Mouse (Mus musculus) cerebral cortex, adult 2 months (tissue): ENCODE data around the gene Zfp37.

Experiments
- WGBS: fragments of 180-500 bp; shearing (Covaris S2); methylation state at CpG from one replicate; pipeline ENCODE4 v1.1.7; 2018; 5-methylcytosine and 5-hydroxymethylcytosine counted together

Zfp37 gene

DNA sequence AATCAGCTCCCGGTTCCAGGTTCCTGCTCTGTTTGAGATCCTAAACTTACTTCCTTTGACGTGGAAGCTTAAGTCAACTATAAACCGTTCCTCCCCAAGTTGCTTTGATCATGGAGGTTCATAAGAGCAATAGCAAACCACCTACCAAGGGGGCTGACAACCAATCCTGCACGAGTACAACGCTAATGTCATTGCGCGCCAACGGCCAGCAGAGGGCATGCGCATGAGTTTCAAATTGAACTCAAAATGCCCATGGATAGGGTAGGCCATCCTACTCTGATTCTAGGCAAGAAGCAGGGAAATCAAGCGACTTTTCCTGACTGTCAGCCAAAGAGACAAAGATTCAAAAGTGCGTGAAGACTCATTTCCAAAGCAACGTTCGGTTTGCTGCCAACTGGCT lies at the start of gene Zfp37:
Gene Zfp37, minus strand, starts transcription at position 279 of the 400 bp plus-strand sequence.
- 66% methylated on average over 13 of the region's 13 CpGs for WGBS

DNA sequence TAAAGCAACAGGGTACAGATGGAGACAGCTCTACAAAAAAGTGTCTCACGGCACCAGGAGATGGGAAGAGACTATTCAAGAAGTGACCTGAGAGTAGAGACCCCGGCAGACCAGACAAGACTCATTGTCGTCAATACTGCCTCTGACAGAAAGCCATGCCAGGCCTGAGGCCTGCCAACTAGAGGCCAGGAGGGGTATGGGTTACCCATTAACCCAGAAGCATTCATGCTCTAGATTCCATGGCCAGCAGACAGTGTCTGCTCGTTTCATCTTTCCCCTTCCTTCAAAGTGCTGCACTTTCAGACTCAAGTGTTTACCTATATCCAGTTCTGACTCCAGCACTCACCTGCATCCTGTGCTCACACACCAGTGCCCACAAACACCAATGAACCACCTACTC lies 47.2 kb upstream of the Zfp37 start:
- WGBS, result 84% methylated on average over 4 of the region's 4 CpGs

DNA sequence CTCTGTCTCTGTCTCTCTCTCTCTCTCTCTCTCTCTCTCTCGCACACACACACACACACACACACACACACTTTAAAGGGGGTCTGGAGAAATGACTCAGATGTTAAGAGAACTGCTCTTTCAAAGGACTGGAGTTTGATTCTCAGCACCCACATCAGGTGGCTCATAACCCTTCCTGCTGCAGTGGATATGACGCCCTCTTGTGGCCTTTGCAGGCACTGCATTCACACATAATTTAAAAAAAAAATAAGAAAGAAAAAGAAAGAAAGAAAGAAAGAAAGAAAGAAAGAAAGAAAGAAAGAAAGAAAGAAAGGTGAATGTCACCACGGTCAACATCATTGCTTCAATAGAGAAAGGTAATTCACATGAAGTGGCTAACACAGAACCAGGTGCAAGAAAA lies 46.4 kb upstream of the Zfp37 start:
- 71% methylated on average over 3 of the region's 3 CpGs for WGBS

DNA sequence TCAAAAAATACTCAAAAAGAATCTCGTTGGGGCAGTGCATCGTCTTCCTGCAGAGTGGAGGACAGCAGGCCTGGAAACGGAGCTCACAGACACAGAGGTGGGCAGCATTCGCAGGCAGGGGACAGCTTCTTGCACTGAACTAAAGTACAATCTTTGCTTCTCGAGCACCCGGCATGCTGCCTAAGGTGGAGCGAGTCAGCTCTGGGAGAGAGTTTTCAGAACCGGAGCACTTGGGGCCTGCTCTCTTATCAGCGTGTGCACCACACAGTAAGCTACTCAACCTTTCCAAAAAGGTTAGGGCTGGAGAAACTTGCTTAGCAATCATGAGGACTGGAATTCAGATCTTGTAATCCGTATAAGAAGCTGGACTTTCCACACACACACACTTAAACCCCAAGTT lies 45.8 kb upstream of the Zfp37 start:
- WGBS, result 92% methylated on average over 10 of the region's 10 CpGs

DNA sequence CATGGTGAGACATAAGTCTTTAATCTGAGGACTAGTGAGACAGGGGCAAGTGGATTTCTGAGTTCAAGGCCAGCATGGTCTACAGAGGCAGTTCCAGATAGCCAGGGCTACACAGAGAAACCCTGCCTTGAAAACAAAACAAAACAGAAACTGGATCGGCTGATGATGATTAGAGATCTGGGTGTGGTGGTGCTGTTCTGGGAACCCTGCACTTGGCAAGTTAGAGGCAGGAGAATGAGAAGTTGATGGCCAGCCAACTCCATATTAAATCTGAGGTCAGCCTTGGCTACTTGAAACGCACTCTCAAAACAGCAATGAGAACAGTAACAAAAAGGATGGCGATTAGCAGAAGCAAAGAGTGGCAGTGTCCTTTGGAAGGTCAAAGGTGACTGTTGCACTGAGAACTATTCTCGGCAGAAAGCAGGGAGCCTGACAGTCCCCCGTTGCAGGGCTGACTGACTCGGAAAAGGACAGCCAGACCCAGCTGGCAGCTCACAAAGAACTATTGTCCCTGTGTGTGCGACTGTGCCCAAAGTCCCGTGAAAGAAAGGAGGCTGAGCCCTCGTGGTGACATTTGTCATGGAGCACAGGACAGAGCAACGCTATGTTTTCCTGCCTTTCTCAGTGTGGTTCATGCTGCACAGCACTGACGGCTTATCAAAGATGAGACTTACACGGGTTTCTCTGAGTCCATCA lies 44.1 kb upstream of the Zfp37 start:
- WGBS, result 39% methylated on average over 12 of the region's 12 CpGs

DNA sequence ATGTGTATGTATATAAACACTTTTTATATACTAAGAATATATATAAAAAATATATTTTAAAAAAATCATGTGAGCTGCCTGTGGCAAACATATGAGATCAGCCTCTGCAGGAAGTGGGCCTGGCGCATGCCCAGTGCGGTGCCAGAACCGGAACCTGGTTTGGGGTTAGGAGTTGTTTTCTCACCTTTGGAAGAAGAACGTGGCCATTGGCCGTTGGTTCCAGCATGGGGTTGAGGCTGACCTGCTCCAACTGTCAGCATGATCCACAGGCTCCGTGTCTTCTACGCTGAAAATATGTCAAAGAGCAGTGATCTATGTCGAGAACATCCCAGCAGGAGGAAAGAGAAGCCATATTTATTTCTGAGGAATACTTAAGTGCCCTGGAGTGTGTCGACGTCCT lies 43.1 kb upstream of the Zfp37 start:
- WGBS, result 97% methylated on average over 10 of the region's 10 CpGs

DNA sequence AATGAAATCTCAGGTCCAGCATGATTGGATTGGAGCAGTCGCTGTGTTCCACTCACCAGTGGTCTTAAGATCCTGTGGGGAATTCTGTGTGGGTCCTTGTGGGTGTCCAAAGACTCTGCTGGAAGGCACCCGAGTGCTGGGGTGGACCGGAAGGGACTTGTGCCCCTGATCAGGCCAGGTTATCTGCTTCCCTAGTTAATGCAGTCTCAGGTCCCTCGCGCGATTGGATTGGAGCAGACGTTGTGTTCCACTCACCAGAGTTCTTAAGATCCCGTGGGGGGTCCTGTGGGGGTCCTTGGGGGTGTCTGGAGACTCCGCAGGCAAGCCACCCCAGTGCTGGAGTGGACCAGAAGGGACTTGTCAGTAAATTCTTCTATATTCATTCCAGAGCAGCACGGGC lies 41.8 kb upstream of the Zfp37 start:
- 95% methylated on average over 10 of the region's 10 CpGs for WGBS

DNA sequence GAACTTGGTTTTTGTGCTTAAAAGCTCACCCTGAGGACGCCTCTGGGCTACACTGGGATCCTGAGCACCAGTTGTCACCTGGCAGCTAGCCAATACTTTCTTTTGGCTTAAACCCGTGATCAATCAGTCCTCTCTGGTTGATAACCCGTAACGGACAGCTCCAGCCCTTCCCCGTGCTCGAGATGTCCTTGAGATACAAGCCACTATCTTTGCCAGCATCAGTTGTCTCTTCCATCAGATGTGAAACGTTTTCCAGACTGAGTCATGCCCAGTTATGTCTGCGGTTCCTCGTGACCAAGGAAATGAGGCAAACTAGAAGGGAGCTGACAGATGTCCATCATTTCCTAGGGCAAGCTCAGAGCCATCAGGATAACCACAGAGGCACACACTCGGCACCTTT lies 36.3 kb upstream of the Zfp37 start:
- 76% methylated on average over 10 of the region's 10 CpGs for WGBS

DNA sequence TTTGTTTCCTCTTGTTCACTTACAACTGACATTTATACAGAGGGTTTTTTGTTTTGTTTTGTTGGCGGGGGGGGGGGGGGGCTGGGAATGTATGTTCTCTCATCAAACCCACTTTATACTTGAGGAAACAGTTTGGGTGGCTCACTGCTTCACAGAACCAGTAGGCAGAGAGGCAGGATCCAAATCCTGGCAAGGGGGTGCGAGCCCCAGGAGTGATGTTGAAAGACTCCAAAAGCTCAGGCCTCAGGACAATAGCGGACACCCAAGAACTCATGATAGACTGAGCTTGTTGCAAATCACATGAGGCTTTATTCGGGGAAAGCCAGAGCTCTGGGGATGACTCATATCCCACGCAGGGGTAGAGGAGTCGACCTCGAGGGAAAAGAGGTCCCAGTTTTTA lies 35.2 kb upstream of the Zfp37 start:
- 69% methylated on average over 7 of the region's 7 CpGs for WGBS

DNA sequence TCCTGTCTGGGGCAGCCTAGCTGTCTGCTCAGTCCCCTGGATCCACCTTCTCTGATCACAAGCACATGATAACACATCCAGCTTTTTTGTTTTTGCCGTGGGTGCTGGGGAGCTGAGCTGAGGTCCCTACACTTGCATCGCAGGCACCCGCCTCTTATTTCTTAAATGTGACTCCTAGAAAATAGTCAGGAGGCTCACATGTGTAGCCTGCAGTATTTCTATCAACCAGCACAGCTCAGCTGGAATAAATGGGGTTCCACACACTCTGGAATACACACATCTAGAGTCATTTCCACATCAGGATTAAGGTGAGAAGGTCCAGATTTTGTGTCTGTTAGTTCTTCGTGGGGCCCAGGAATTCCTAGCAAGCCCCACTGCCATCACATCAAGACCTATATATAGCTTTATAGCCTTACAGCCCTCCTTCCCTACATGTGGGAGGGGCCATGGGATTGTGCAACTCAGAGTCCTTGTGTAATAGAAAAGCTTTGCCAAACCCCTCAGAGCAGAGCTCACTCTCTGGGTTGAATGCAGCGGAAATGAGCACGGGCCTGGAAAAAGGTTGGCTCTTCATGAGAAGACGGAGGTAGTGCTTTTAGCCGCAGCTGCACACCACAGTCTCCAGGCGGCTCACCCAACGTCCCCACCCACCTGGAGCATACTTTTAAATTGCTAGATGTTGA lies 34.4 kb upstream of the Zfp37 start:
- 63% methylated on average over 10 of the region's 10 CpGs for WGBS

DNA sequence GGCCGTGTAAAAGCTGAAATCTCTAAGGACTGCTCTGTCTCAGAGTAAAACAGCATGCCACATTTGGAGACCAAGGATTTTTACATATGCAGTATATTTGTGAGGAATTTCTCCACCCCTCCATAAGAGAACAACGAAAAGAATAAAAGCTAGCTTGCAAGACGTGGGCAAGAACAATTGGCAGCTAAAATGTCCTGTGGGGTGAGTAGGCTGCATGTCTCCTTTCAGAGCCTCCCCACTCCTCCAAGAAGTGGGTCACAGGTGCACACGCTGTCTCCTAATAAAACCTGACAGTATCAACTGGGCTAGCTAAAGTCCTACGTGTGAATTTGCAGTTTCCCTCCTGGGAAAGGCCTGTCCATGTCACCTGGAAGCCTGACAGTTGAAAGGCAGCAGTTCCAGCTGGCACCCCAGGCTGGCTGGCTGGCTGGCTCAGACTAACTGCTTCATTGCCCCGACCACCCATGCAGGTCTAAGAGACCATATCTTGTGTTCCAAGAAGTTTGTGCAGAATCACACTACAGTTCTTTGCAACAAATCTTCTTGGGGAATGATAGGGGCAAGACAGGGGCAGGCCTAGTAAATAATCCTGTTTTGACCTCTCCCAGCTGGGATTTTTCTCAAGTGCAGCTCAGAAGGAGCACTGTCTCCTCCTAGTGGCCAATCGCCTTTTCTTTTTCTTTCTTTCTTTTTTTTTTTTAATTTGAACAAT lies 32.4 kb upstream of the Zfp37 start:
- WGBS, result 26% methylated on average over 7 of the region's 7 CpGs

DNA sequence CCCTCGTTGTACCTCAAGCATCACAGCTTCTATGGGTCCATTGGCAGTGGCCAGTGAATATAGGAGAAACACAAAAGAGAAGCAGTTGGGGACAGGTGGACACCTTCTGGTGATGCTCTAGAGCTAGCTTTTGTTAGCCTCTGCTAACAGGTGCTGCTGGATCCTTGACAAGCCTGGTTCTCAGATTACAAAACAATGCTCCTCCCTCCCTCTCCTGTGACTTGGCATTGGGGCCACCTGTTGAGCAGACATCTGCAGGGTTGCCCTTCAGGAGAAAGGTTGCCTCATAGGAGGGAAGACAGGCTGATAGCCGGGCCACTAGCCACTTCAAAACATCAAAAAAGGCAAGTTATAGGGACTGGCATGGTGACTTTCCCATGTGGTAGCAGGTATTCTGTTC lies 31.4 kb upstream of the Zfp37 start, which contains the start of gene Slc31a2:
Gene Slc31a2, plus strand, starts transcription at position 287 of the 400 bp plus-strand sequence.
- 66% methylated on average over 2 of the region's 2 CpGs for WGBS

DNA sequence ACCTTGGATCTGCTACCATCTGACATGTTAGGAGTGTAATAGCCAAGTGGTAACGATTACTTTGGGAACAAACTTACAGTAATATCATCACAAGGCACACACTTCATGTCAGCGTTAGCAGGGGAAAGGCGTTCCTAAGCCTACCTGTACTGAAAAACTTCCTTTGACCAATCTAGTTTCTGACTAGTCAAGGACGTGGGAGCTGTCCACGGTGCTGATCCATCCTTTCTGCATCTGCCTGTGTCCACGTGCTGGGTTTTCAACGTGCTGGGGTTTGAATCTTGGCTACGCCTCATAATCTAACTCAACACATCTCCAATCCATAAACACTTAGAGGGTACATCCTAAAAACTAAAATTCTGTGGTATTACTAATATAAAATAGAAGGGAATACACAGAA lies 26.1 kb upstream of the Zfp37 start:
- WGBS, result 40% methylated on average over 8 of the region's 8 CpGs

DNA sequence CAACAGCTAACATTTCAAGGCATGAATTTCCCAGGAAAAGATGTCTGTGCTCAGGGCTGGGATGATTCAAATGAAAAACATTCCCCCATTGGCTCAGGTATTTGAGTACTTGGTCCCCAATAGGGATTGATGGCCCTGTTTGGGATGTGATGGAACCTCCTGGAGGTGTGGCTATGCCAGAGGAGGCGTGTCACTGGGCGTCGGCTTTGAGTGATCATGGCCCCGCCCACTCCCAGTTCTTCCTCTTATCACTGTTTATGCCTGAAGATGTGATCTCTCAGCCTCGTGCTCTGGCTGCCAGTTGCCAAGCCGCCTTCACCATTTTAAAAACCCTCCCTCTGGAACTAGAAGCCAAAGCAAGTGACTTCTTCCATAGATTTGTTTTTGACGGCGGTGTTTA lies 23.7 kb upstream of the Zfp37 start:
- WGBS, result 75% methylated on average over 8 of the region's 8 CpGs

DNA sequence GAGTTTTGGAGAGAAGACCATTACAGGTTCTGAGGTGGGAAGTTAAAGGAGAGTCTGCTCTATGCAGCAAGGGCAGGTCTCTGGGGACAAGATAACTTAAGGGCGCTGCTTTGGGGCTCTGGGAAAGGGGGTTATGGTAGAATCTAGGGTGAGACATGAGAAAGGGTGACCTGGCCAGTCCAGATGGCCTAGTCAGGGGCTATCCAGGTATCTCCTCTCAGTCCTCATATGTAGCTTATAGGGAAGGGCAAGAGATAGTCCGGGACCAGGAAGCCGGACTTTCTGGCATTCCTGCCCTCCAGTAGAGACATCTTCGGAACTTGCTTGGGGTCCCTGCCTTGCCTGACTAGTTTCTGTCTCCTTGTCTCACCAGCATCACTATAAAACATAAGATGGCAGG lies 20.9 kb upstream of the Zfp37 start:
- WGBS, result 94% methylated on average over 4 of the region's 4 CpGs

DNA sequence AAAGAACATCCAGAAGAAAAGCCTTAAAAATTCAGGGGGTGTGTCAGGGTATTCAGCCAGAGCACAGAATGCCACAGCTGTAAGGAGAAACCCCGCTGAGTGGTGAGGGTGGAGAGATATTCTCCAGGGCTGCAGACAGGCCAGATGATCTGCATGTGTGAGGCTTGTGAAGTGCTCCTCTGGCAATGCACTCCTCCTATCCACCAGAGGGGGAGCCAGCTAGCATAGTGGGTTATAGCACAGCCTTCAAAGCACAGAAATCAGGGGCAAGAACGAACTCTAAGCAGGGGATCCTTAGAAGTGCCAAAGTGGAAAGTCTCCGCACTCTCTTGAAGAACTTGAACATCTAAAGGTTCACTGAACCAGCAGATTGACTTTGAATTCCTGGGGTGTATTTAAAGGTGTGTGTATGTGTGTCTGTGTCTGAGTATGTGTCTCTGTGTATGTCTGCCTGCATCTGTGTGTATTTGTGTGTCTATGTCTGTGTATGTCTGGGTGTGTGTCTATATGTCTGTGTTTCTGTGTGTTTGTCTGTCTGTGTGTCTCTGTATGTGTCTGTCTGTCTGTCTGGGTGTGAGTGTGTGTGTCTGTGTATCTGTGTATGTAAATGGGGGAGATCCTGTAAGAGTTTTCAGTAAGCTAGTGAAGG lies 20.2 kb upstream of the Zfp37 start:
- 48% methylated on average over 3 of the region's 3 CpGs for WGBS

DNA sequence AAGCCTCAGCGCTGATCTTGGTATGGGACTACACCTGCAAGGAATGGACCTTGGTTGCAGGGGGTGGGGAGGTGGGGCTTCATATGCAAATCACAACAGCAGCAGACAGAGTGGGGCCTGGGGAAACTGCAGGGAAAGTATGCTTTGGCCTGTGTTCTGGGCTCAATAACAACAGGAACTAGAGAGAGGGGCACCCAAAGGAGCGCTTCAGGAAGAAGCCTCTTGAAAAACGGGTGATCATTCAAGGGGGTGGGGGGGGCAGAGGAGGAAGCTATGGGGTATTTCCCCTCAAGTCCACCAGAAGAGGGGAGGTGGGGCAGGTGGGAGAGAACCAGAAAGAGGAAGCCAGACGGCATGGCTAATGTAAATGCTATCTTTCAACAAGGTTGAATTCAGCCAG lies 17.5 kb upstream of the Zfp37 start:
- 72% methylated on average over 4 of the region's 4 CpGs for WGBS

DNA sequence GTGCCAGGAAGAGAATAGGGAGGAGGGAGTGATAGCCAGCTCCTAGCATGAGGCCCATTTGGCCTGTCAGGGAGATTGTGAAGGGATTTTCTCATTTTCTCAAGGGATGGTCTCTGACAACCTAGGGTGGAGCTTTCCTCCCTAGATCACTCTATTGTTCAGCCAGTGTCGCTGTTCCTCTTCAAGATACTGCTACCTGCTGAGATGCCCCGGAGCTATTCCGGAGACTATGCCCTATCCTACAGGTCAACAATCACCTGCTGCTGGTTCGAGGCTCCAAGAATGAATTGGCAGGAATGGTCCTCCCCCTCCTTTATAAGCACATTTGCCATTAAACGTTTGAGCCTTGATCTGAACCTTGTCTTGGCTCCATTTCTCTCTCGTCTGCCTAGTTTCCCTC lies 9.7 kb upstream of the Zfp37 start:
- WGBS, result 63% methylated on average over 6 of the region's 6 CpGs

DNA sequence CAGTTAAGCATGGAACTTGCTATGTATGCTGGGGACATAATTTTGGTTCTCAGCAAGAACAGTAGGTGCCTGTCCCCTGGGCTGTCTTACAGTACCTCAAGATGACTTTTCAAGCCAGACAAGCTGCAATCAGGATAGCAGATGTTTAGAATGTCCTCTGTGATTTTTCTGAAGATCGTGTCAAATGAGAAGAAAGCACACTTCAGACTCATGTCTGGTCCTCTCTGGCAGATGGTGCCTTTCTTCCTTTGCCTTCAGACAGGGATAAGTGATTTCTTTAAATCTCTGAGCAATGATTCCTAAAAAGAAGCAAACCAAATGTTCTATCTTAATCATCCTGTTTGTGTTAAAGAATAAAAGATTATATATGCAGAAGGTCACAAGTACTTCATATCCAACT lies 694 bp downstream of the Zfp37 start:
- 45% methylated on average over 1 of the region's 1 CpGs for WGBS

DNA sequence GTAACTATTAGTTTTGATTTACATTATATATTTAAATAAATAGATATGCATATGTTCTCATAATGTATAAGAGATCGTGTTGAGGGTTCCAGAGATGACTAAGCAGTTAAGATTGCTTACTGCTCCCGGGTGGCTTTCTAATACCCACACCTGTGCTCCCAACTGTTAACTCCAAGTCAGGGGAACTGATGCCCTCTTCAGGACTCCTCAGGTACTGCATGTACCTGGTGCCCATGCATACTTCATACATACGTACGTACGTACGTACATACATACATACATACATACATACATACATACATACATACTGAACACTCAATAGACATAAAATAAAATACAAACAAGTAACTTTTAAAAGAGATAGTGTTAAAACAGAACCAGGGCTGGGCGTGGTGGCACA lies 1.4 kb downstream of the Zfp37 start:
- WGBS, result 89% methylated on average over 7 of the region's 7 CpGs

DNA sequence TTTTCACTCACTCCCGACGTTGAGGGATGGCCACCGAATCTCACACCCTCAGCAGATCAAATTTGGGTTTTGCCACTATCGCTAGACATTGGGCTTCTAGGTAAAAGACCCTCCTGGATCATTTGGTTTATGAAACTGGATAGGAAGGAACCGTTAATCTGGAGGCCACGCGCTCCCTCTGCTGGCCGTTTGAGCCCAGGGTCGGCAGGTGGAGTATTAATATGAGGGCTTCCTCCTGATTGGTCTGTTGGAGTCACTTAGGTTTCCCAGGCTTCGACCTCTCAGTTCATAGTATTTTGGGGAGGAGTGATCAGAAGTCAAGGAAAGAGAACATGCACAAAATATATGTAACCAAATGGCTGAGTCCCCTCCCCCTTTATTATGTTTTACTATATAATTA lies 2.5 kb downstream of the Zfp37 start:
- 45% methylated on average over 10 of the region's 10 CpGs for WGBS

DNA sequence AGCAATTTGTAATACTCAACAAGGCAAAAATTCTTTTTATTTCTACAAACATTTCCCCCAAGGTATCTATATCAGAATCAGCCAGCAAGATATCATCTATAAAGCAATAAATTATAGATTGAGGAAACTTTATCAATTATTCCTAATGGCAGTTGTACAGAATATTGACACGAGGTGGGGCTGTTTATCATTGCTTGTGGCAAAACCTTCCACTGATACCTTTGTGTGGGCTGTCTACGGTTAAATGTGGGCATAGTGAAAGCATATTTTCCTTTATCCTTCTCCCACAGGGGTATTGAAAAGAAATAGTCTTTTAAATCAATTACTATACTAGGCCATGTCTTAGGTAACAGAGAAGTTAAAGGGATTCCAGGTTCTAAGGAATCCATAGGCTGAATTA lies 17.4 kb downstream of the Zfp37 start:
- 86% methylated on average over 2 of the region's 2 CpGs for WGBS

DNA sequence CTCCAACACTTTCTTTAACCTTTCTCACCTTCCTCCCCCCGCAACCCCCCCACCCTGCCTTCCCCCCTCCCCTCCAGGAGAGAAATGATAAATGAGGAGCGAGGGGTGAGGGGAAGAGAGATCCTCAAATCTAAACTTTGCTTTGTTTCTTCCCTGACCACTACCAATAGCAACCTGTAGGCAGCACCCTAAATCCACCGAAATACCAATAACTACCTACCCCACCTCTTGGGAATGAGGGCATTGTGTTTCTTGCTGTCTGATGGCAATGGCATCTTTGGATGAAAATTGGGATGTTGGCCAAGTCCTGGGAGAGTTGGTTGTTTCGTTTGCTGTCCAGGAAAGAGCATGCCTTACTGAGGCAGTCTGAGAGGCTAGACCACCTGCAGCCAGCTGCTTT lies 20.8 kb downstream of the Zfp37 start:
- 41% methylated on average over 4 of the region's 4 CpGs for WGBS
